9 mouse cellular contexts compared by ENCODE assay signal in the genomic region with DNA sequence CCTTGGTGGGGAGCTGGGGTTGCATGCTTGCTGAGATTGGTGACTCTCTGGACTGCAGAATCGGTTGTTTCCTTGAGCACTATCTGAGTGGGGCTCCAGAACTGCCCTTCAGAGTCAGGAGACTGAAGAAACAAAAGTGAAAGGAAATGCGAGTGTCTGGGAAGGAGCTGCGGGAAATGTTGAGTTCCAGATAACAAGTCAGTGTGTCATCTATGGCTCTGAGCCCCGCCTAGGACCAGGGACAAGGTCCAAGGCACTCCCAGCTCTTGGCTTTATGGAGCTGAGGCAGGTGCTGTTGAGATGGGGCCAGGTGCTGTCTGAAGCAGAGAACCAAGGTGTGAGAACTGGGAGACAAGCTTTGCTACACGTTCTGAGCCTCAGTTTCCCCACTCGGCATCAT. TPM values are rescaled to one million over a fixed set of nuclear protein-coding genes. Genes with fewer than 3 reads are reported as not detected.
DNase-seq lines count a peak whose midpoint lies in the region; ATAC-seq and TF ChIP-seq lines count a peak whose summit lies in the region.
"Had no signal": no experiment of that assay in that cellular context is flagged by ENCODE, and none has a peak within 500 bp of the region (broad histone marks: within the 10 kb centered on the region; RNA-seq: fewer than 3 reads in every experiment).

No protein-coding gene starts in this region.

- H3K4me2 ChIP-seq in liver, embryonic 14.5 days (ENCODE audit: low read depth), result peak overlapping the region; percentile 15; the same call in 1 of the 2 replicates
- H3K4me2 ChIP-seq in stomach, embryonic 16.5 days (ENCODE audit: low read depth, low read length), result peak overlapping the region; percentile 50

- 61% methylated on average over 6 of the region's 6 CpGs for WGBS in liver, adult 2 months
- 17% methylated on average over 6 of the region's 6 CpGs for WGBS in liver, embryonic 14.5 days (ENCODE audit: insufficient replicate concordance)
- 45% methylated on average over 6 of the region's 6 CpGs for WGBS in stomach, embryonic 16.5 days
- WGBS in limb, embryonic 10.5 days, result 78% methylated on average over 6 of the region's 6 CpGs

- no peak for TF ChIP-seq CTCF in liver, adult 2 months (IDR thresholded peaks at IDR 0.05; ENCODE audit: low read depth, low read length)
- TF ChIP-seq CTCF in liver, embryonic 14.5 days (IDR thresholded peaks at IDR 0.05; ENCODE audit: low read depth), result no peak

- no peaks in the 10 kb centered on the region for H3K9me3 ChIP-seq in liver, embryonic 14.5 days (ENCODE audit: control insufficient read depth, low read length)
- no peaks in the 10 kb centered on the region for H3K9me3 ChIP-seq in stomach, embryonic 16.5 days (replicated peaks; ENCODE audit: control insufficient read depth, low read length)
- H3K9me3 ChIP-seq in limb, embryonic 10.5 days (replicated peaks), result no peaks in the 10 kb centered on the region

- H3K27ac ChIP-seq in liver, adult 2 months (replicated peaks; ENCODE audit: insufficient read depth, low read depth, low read length), result peak overlapping the region; percentile 38
- no peak overlapping the region for H3K27ac ChIP-seq in liver, embryonic 14.5 days
- H3K27ac ChIP-seq in stomach, embryonic 16.5 days (ENCODE audit: low read length), result peak overlapping the region; percentile 95
- H3K27ac ChIP-seq in limb, embryonic 10.5 days, result no peak overlapping the region
- H3K27ac ChIP-seq: layer of hippocampus, adult 2 months had no signal

- ATAC-seq in liver, embryonic 14.5 days (ENCODE audit: insufficient read depth), result no peak
- ATAC-seq in stomach, embryonic 16.5 days (ENCODE audit: insufficient read depth, low FRiP score), result peak; percentile 37

- H3K4me1 ChIP-seq in liver, adult 2 months (ENCODE audit: control insufficient read depth, insufficient read depth, low read length), result 0 out of 2 replicates have a peak, but pooled peaks cover 2% of the 10 kb centered on the region
- peaks cover 0 to 3% of the 10 kb centered on the region in 2 experiments; a peak in 1 of 4 replicates for H3K4me1 ChIP-seq in liver, embryonic 14.5 days (replicated peaks; ENCODE audit: control insufficient read depth in 2 of 2, insufficient read depth in 2 of 2, low read length in 1 of 2)
- H3K4me1 ChIP-seq in stomach, embryonic 16.5 days (ENCODE audit: control insufficient read depth, insufficient read depth, low read length), result peaks cover 28% of the 10 kb centered on the region
- H3K4me1 ChIP-seq in limb, embryonic 10.5 days, result peaks cover 21% of the 10 kb centered on the region

- H3K27me3 ChIP-seq in liver, adult 2 months (ENCODE audit: control insufficient read depth, insufficient read depth, low read length), result no peaks in the 10 kb centered on the region
- no peaks in the 10 kb centered on the region for H3K27me3 ChIP-seq in liver, embryonic 14.5 days (ENCODE audit: control insufficient read depth, insufficient read depth, low read length)
- H3K27me3 ChIP-seq in stomach, embryonic 16.5 days (ENCODE audit: control insufficient read depth, insufficient read depth, low read length), result no peaks in the 10 kb centered on the region
- H3K27me3 ChIP-seq in limb, embryonic 10.5 days (ENCODE audit: low read depth, poor library complexity, severe bottlenecking), result no peaks in the 10 kb centered on the region

- H3K36me3 ChIP-seq in liver, adult 2 months (ENCODE audit: control insufficient read depth, insufficient read depth, low read length), result no peaks in the 10 kb centered on the region
- H3K36me3 ChIP-seq in liver, embryonic 14.5 days (replicated peaks; ENCODE audit: control insufficient read depth, insufficient read depth, low read depth), result no peaks in the 10 kb centered on the region
- no peaks in the 10 kb centered on the region for H3K36me3 ChIP-seq in stomach, embryonic 16.5 days (ENCODE audit: control insufficient read depth, insufficient read depth, low read length)
- peaks cover 16% of the 10 kb centered on the region for H3K36me3 ChIP-seq in limb, embryonic 10.5 days

- no peaks in the 10 kb centered on the region for H3K79me2 ChIP-seq in liver, adult 2 months (ENCODE audit: control insufficient read depth, insufficient read depth, low read length)

- H3K9ac ChIP-seq in liver, adult 2 months (ENCODE audit: low read depth, low read length), result no peak overlapping the region
- no peak overlapping the region for H3K9ac ChIP-seq in liver, embryonic 14.5 days (replicated peaks)
- H3K9ac ChIP-seq in stomach, embryonic 16.5 days (ENCODE audit: low read length), result peak overlapping the region; percentile 63

- no peak for DNase-seq in liver, adult 2 months (ENCODE audit: extremely low read depth, low read depth, low spot score)
- DNase-seq in liver, result no peak
- peak; percentile 40 for DNase-seq in fibroblast of lung, adult 2 months (ENCODE audit: low read depth)
- no peak for DNase-seq in liver, embryonic 14.5 days (ENCODE audit: low read depth in 3 of 3, low spot score in 3 of 3)
- DNase-seq in limb, embryonic 10.5 days (ENCODE audit: low spot score), result no peak
- no peak for DNase-seq in cerebellum, postnatal 10 days
- DNase-seq: thymus, postnatal 25 days had no signal

- no peak overlapping the region for H3K4me3 ChIP-seq in liver, adult 2 months (ENCODE audit: insufficient read depth, low read depth, low read length)
- no peak overlapping the region for H3K4me3 ChIP-seq in liver, embryonic 14.5 days (ENCODE audit: insufficient read depth in 1 of 2, low read depth in 2 of 2, low read length in 2 of 2)
- peak overlapping the region; percentile 40 for H3K4me3 ChIP-seq in stomach, embryonic 16.5 days (replicated peaks; ENCODE audit: low read length)
- no peak overlapping the region for H3K4me3 ChIP-seq in limb, embryonic 10.5 days
- H3K4me3 ChIP-seq: layer of hippocampus, adult 2 months had no signal

- TF ChIP-seq EP300 in liver, embryonic 14.5 days (IDR thresholded peaks at IDR 0.05; ENCODE audit: low read depth), result no peak

- TF ChIP-seq POLR2A in liver, adult 2 months (IDR thresholded peaks at IDR 0.05; ENCODE audit: extremely low read depth, insufficient read depth, low read length), result no peak

RNA-seq across cellular contexts. Expression of gene Misp, which starts 3.6 kb away (rescaled TPM):
- 0.18 and 0.40 TPM in 2 replicates for total RNA-seq in liver, adult 2 months (2014; rRNA removed)
- polyA plus RNA-seq in liver, adult 2 months (2012; rRNA removed), result 0.16 and 0.51 TPM in 2 replicates
- 0.13 and 0.18 TPM in 2 replicates for polyA plus RNA-seq in liver, embryonic 14.5 days (2012; rRNA removed)
- polyA plus RNA-seq in liver, embryonic 14.5 days (2014; fragmentation: Nextera tagmentation; extraction: Ambion mirVana), result 0.41 TPM in 1 of 2 replicates, not detected in the other
- 50.6 and 62.3 TPM in 2 replicates for polyA plus RNA-seq in stomach, embryonic 16.5 days (2015; fragmentation: Nextera tagmentation; extraction: Ambion mirVana)
- polyA plus RNA-seq in limb, embryonic 10.5 days (2016; fragmentation: Nextera tagmentation; extraction: Ambion mirVana), result 0.60 TPM in 1 of 2 replicates, not detected in the other

RNA-seq across cellular contexts. Expression of gene Ptbp1, which starts 29.8 kb away (rescaled TPM):
- 43.9 and 86.1 TPM in 2 replicates for total RNA-seq in liver, adult 2 months (2014; rRNA removed)
- 77.6 and 103 TPM in 2 replicates for polyA plus RNA-seq in liver, adult 2 months (2012; rRNA removed)
- 118 and 126 TPM in 2 replicates for polyA plus RNA-seq in liver, embryonic 14.5 days (2012; rRNA removed)
- 84.5 and 99.8 TPM in 2 replicates for polyA plus RNA-seq in liver, embryonic 14.5 days (2014; fragmentation: Nextera tagmentation; extraction: Ambion mirVana)
- 268 and 308 TPM in 2 replicates for polyA plus RNA-seq in stomach, embryonic 16.5 days (2015; fragmentation: Nextera tagmentation; extraction: Ambion mirVana)
- polyA plus RNA-seq in limb, embryonic 10.5 days (2016; fragmentation: Nextera tagmentation; extraction: Ambion mirVana), result 485 and 494 TPM in 2 replicates

RNA-seq across cellular contexts. Expression of gene Palm, which starts 31.0 kb away (rescaled TPM):
- total RNA-seq in liver, adult 2 months (2014; rRNA removed), result 0.81 and 0.92 TPM in 2 replicates
- polyA plus RNA-seq in liver, adult 2 months (2012; rRNA removed), result 1.9 and 3.0 TPM in 2 replicates
- polyA plus RNA-seq in liver, embryonic 14.5 days (2012; rRNA removed), result 3.4 and 3.5 TPM in 2 replicates
- 4.0 and 4.1 TPM in 2 replicates for polyA plus RNA-seq in liver, embryonic 14.5 days (2014; fragmentation: Nextera tagmentation; extraction: Ambion mirVana)
- polyA plus RNA-seq in stomach, embryonic 16.5 days (2015; fragmentation: Nextera tagmentation; extraction: Ambion mirVana), result 56.8 and 58.0 TPM in 2 replicates
- 121 and 126 TPM in 2 replicates for polyA plus RNA-seq in limb, embryonic 10.5 days (2016; fragmentation: Nextera tagmentation; extraction: Ambion mirVana)

RNA-seq across cellular contexts. Expression of gene Prss57, which starts 33.7 kb away (rescaled TPM):
- total RNA-seq in liver, adult 2 months (2014; rRNA removed), result not detected in 2 replicates
- not detected in 2 replicates for polyA plus RNA-seq in liver, adult 2 months (2012; rRNA removed)
- 1.6 TPM in 2 replicates for polyA plus RNA-seq in liver, embryonic 14.5 days (2012; rRNA removed)
- 3.2 and 4.9 TPM in 2 replicates for polyA plus RNA-seq in liver, embryonic 14.5 days (2014; fragmentation: Nextera tagmentation; extraction: Ambion mirVana)
- polyA plus RNA-seq in stomach, embryonic 16.5 days (2015; fragmentation: Nextera tagmentation; extraction: Ambion mirVana), result 0.55 and 0.72 TPM in 2 replicates
- 0.19 TPM in 1 of 2 replicates, not detected in the other for polyA plus RNA-seq in limb, embryonic 10.5 days (2016; fragmentation: Nextera tagmentation; extraction: Ambion mirVana)

RNA-seq across cellular contexts. Expression of gene Fstl3, which starts 47.3 kb away (rescaled TPM):
- total RNA-seq in liver, adult 2 months (2014; rRNA removed), result 0.09 and 0.27 TPM in 2 replicates
- polyA plus RNA-seq in liver, adult 2 months (2012; rRNA removed), result 0.18 and 0.60 TPM in 2 replicates
- 0.54 and 0.56 TPM in 2 replicates for polyA plus RNA-seq in liver, embryonic 14.5 days (2012; rRNA removed)
- polyA plus RNA-seq in liver, embryonic 14.5 days (2014; fragmentation: Nextera tagmentation; extraction: Ambion mirVana), result 0.18 and 0.23 TPM in 2 replicates
- polyA plus RNA-seq in stomach, embryonic 16.5 days (2015; fragmentation: Nextera tagmentation; extraction: Ambion mirVana), result 18.1 and 23.1 TPM in 2 replicates
- polyA plus RNA-seq in limb, embryonic 10.5 days (2016; fragmentation: Nextera tagmentation; extraction: Ambion mirVana), result 1.8 and 2.3 TPM in 2 replicates

Comparison
In these comparisons a context has a peak if more than half of its experiments do, and no peak if none do; other contexts are left out.
1. H3K27ac ChIP-seq: peak in liver, adult 2 months (single experiment) and stomach, embryonic 16.5 days (single experiment); none in liver, embryonic 14.5 days (single experiment) and limb, embryonic 10.5 days (single experiment).
2. RNA of gene Misp, which starts 3.6 kb away (polyA plus RNA-seq): 50.6 to 62.3 TPM in stomach, embryonic 16.5 days; 0.16 to 0.51 TPM in liver, adult 2 months, 0.13 to 0.41 TPM in liver, embryonic 14.5 days and 0.60 TPM in limb, embryonic 10.5 days; every median in the first group is over 10 times any median in the second.
3. RNA of gene Palm, which starts 31.0 kb away (polyA plus RNA-seq): 121 to 126 TPM in limb, embryonic 10.5 days and 56.8 to 58.0 TPM in stomach, embryonic 16.5 days; 3.4 to 4.1 TPM in liver, embryonic 14.5 days and 1.9 to 3.0 TPM in liver, adult 2 months; every median in the first group is over 10 times any median in the second.